Mouse (Mus musculus): ENCODE results near the gene Ikzf2.

GRCm38 (mm10) chr1:69559443-69560090 lies 127.5 kb downstream of the Ikzf2 start:
- TF ChIP-seq MAFK (IDR thresholded peaks at IDR 0.05; ENCODE audit: insufficient read depth, low read depth, low read length) (no peak), ZC3H11A (IDR thresholded peaks at IDR 0.05; ENCODE audit: borderline replicate concordance, low read depth, low read length) (no peak), ZNF384 (IDR thresholded peaks at IDR 0.05; ENCODE audit: low read depth, low read length) (no peak), CHD2 (IDR thresholded peaks at IDR 0.05; ENCODE audit: low read depth, low read length) (no peak), HCFC1 (IDR thresholded peaks at IDR 0.05; ENCODE audit: borderline replicate concordance, insufficient read depth, low read length) (no peak)
